In genomic region chr7:44951960-44952359, GRCm38 (mm10) we compare ENCODE assay signal across 8 mouse cellular contexts. TPM values are rescaled to one million over a fixed set of nuclear protein-coding genes. Genes with fewer than 3 reads are reported as not detected.
DNase-seq lines count a peak whose midpoint lies in the region; ATAC-seq and TF ChIP-seq lines count a peak whose summit lies in the region.

No protein-coding gene starts in this region.

- no peak for TF ChIP-seq POLR2A in MEL (IDR thresholded peaks at IDR 0.05; ENCODE audit: control insufficient read depth in 1 of 2, insufficient read depth in 1 of 2, low read depth in 1 of 2, low read length in 2 of 2, poor library complexity in 1 of 2)
- no peak for TF ChIP-seq POLR2A in bone marrow macrophage, adult 2 months (IDR thresholded peaks at IDR 0.05; ENCODE audit: borderline replicate concordance, low read depth, low read length)
- 0 out of 2 replicates have a peak, but pooled peaks have one; percentile 36 for TF ChIP-seq POLR2A in liver, adult 2 months (IDR thresholded peaks at IDR 0.05; ENCODE audit: extremely low read depth, insufficient read depth, low read length)

- H3K9me3 ChIP-seq in MEL (replicated peaks; ENCODE audit: insufficient read depth, low read length), result no peaks in the 10 kb centered on the region
- no peaks in the 10 kb centered on the region for H3K9me3 ChIP-seq in forebrain, postnatal 0 days (ENCODE audit: low read length)
- H3K9me3 ChIP-seq in hindbrain, embryonic 13.5 days, result no peaks in the 10 kb centered on the region
- H3K9me3 ChIP-seq in midbrain, postnatal 0 days (ENCODE audit: low read length), result no peaks in the 10 kb centered on the region

- no peaks in the 10 kb centered on the region for H3K27me3 ChIP-seq in MEL (ENCODE audit: control insufficient read depth in 1 of 2, insufficient read depth in 2 of 2, low read length in 2 of 2)
- peaks cover 7% of the 10 kb centered on the region; the same call in 1 of the 2 replicates for H3K27me3 ChIP-seq in forebrain, postnatal 0 days (ENCODE audit: insufficient read depth, low read length)
- H3K27me3 ChIP-seq in hindbrain, embryonic 13.5 days, result peaks cover 53% of the 10 kb centered on the region
- no peaks in the 10 kb centered on the region for H3K27me3 ChIP-seq in liver, adult 2 months (ENCODE audit: control insufficient read depth, insufficient read depth, low read length)
- H3K27me3 ChIP-seq in midbrain, postnatal 0 days (ENCODE audit: insufficient read depth, low read length), result peaks cover 15% of the 10 kb centered on the region

- no peak for TF ChIP-seq RAD21 in MEL (IDR thresholded peaks at IDR 0.05; ENCODE audit: low read depth, low read length)

- WGBS in forebrain, postnatal 0 days, result 2% methylated on average over 10 of the region's 10 CpGs
- WGBS in hindbrain, embryonic 13.5 days, result under 1% methylated on average over 10 of the region's 10 CpGs
- under 1% methylated on average over 10 of the region's 10 CpGs for WGBS in liver, adult 2 months
- WGBS in midbrain, postnatal 0 days, result 0% methylated on average over 10 of the region's 10 CpGs

- TF ChIP-seq EP300 in MEL (IDR thresholded peaks at IDR 0.05; ENCODE audit: low read depth in 1 of 2, low read length in 2 of 2), result no peak

- no peaks in the 10 kb centered on the region; a peak in 1 of 4 replicates for H3K36me3 ChIP-seq in MEL (ENCODE audit: control insufficient read depth in 1 of 2, insufficient read depth in 2 of 2, low read length in 2 of 2)
- H3K36me3 ChIP-seq in forebrain, postnatal 0 days (ENCODE audit: insufficient read depth), result no peaks in the 10 kb centered on the region
- H3K36me3 ChIP-seq in hindbrain, embryonic 13.5 days, result no peaks in the 10 kb centered on the region
- no peaks in the 10 kb centered on the region for H3K36me3 ChIP-seq in liver, adult 2 months (ENCODE audit: control insufficient read depth, insufficient read depth, low read length)
- H3K36me3 ChIP-seq in midbrain, postnatal 0 days (ENCODE audit: insufficient read depth, low read length), result no peaks in the 10 kb centered on the region

- TF ChIP-seq CTCF in MEL (IDR thresholded peaks at IDR 0.05 in 2 of 3, conservative IDR thresholded peaks at IDR 0.05 in 1 of 3; ENCODE audit: control insufficient read depth in 1 of 3, insufficient read depth in 1 of 3, low read depth in 2 of 3, low read length in 3 of 3, poor library complexity in 1 of 3, severe bottlenecking in 1 of 3), result no peak
- no peak; the same call in 1 of the 2 replicates for TF ChIP-seq CTCF in bone marrow macrophage, adult 2 months (IDR thresholded peaks at IDR 0.05; ENCODE audit: low read depth, low read length)
- TF ChIP-seq CTCF in forebrain, postnatal 0 days (IDR thresholded peaks at IDR 0.05; ENCODE audit: low read depth), result no peak
- TF ChIP-seq CTCF in liver, adult 2 months (IDR thresholded peaks at IDR 0.05; ENCODE audit: low read depth, low read length), result no peak
- no peak for TF ChIP-seq CTCF in midbrain, postnatal 0 days (IDR thresholded peaks at IDR 0.05)

- H3K9ac ChIP-seq in MEL (ENCODE audit: control insufficient read depth, low read depth, low read length, poor library complexity, severe bottlenecking), result peak overlapping the region; percentile 43
- peak overlapping the region; percentile 51; the same call in 1 of the 2 replicates for H3K9ac ChIP-seq in forebrain, postnatal 0 days
- H3K9ac ChIP-seq in hindbrain, embryonic 13.5 days, result peak overlapping the region; percentile 71; the same call in 1 of the 2 replicates
- H3K9ac ChIP-seq in liver, adult 2 months (ENCODE audit: low read depth, low read length), result peak overlapping the region; percentile 84; the same call in 1 of the 2 replicates
- H3K9ac ChIP-seq in midbrain, postnatal 0 days (replicated peaks; ENCODE audit: low read length, poor library complexity, severe bottlenecking), result no peak overlapping the region

- peak; percentile 88 for DNase-seq in MEL (ENCODE audit: low read depth, low spot score)
- DNase-seq in forebrain, postnatal 0 days, result no peak
- DNase-seq in liver, adult 2 months (ENCODE audit: extremely low read depth, low read depth, low spot score), result peak; percentile 71
- no peak for DNase-seq in midbrain, postnatal 0 days (ENCODE audit: low spot score)
- no peak for DNase-seq in layer of hippocampus, postnatal 25 days (ENCODE audit: extremely low spot score in 1 of 2, low spot score in 1 of 2)
- no peak for DNase-seq in cerebellum, postnatal 4 days (ENCODE audit: low spot score in 2 of 2)

- H3K4me1 ChIP-seq in MEL (ENCODE audit: control insufficient read depth in 1 of 2, insufficient read depth in 2 of 2, low read length in 2 of 2), result peaks cover 0 to 4% of the 10 kb centered on the region in 2 experiments; a peak in 1 of 4 replicates
- H3K4me1 ChIP-seq in bone marrow macrophage, adult 2 months (ENCODE audit: control insufficient read depth, insufficient read depth, low read length), result peaks cover 9% of the 10 kb centered on the region
- 0 out of 2 replicates have a peak, but pooled peaks cover 2% of the 10 kb centered on the region for H3K4me1 ChIP-seq in forebrain, postnatal 0 days (ENCODE audit: insufficient read depth)
- H3K4me1 ChIP-seq in hindbrain, embryonic 13.5 days (replicated peaks), result peaks cover 24% of the 10 kb centered on the region
- H3K4me1 ChIP-seq in liver, adult 2 months (ENCODE audit: control insufficient read depth, insufficient read depth, low read length), result no peaks in the 10 kb centered on the region
- H3K4me1 ChIP-seq in midbrain, postnatal 0 days (ENCODE audit: insufficient read depth, low read length), result no peaks in the 10 kb centered on the region

- H3K79me2 ChIP-seq in MEL (ENCODE audit: control insufficient read depth, insufficient read depth, low read length, poor library complexity), result no peaks in the 10 kb centered on the region
- no peaks in the 10 kb centered on the region for H3K79me2 ChIP-seq in liver, adult 2 months (ENCODE audit: control insufficient read depth, insufficient read depth, low read length)

- H3K27ac ChIP-seq in MEL (ENCODE audit: control insufficient read depth, low read depth, low read length), result no peak overlapping the region
- peak overlapping the region; percentile 20 for H3K27ac ChIP-seq in bone marrow macrophage, adult 2 months (ENCODE audit: insufficient read depth, low read depth, low read length)
- no peak overlapping the region for H3K27ac ChIP-seq in forebrain, postnatal 0 days (ENCODE audit: low read depth, low read length)
- no peak overlapping the region for H3K27ac ChIP-seq in hindbrain, embryonic 13.5 days
- peak overlapping the region; percentile 57 for H3K27ac ChIP-seq in liver, adult 2 months (replicated peaks; ENCODE audit: insufficient read depth, low read depth, low read length)
- no peak overlapping the region for H3K27ac ChIP-seq in midbrain, postnatal 0 days (ENCODE audit: low read depth, low read length)

- peak overlapping the region; percentile 59 to 69 for H3K4me3 ChIP-seq in MEL (ENCODE audit: control insufficient read depth in 1 of 2, insufficient read depth in 1 of 2, low read depth in 2 of 2, low read length in 2 of 2)
- H3K4me3 ChIP-seq in bone marrow macrophage, adult 2 months (ENCODE audit: insufficient read depth, low read length), result peak overlapping the region; percentile 66
- peak overlapping the region; percentile 43 for H3K4me3 ChIP-seq in forebrain, postnatal 0 days (ENCODE audit: low read depth, low read length)
- H3K4me3 ChIP-seq in hindbrain, embryonic 13.5 days, result peak overlapping the region; percentile 45
- peak overlapping the region; percentile 86 for H3K4me3 ChIP-seq in liver, adult 2 months (ENCODE audit: insufficient read depth, low read depth, low read length)
- peak overlapping the region; percentile 42 for H3K4me3 ChIP-seq in midbrain, postnatal 0 days (ENCODE audit: low read depth, low read length)

- peak overlapping the region; percentile 78 for H3K4me2 ChIP-seq in forebrain, postnatal 0 days (ENCODE audit: low read depth)
- H3K4me2 ChIP-seq in hindbrain, embryonic 13.5 days, result peak overlapping the region; percentile 70
- peak overlapping the region; percentile 69 for H3K4me2 ChIP-seq in midbrain, postnatal 0 days (ENCODE audit: low read depth, low read length, poor library complexity, severe bottlenecking)

- ATAC-seq in forebrain, postnatal 0 days, result peak; percentile 21; the same call in 1 of the 2 replicates
- no peak for ATAC-seq in hindbrain, embryonic 13.5 days (ENCODE audit: low FRiP score)
- peak; percentile 35; the same call in 1 of the 2 replicates for ATAC-seq in midbrain, postnatal 0 days (ENCODE audit: low FRiP score)

RNA-seq across cellular contexts. Expression of gene Tsks, which starts 9.0 kb away (rescaled TPM):
- total RNA-seq in MEL (2012; rRNA removed), result 0.10 TPM in 1 of 2 replicates, not detected in the other
- polyA plus RNA-seq in MEL (2012; ENCODE audit: insufficient read depth in 1 of 2, insufficient read length in 2 of 2, low read depth in 1 of 2, low replicate concordance in 2 of 2, missing spikeins in 1 of 2), result under 1 TPM in 1 of 2 experiments, not detected in 1; 0.08 TPM
- not detected in 2 replicates for polyA plus RNA-seq in bone marrow macrophage, adult 2 months (2012; ENCODE audit: insufficient read depth, insufficient read length, missing spikeins)
- total RNA-seq in forebrain, postnatal 0 days (2014; rRNA removed), result not detected in 2 replicates
- 0.18 TPM in 1 of 2 replicates, not detected in the other for polyA plus RNA-seq in forebrain, postnatal 0 days (2015; fragmentation: Nextera tagmentation; extraction: Ambion mirVana)
- polyA plus RNA-seq in hindbrain, embryonic 13.5 days (2015; fragmentation: Nextera tagmentation; extraction: Ambion mirVana), result 0.17 TPM in 1 of 2 replicates, not detected in the other
- not detected in 2 replicates for total RNA-seq in liver, adult 2 months (2014; rRNA removed)
- 0.20 and 0.51 TPM in 2 replicates for polyA plus RNA-seq in liver, adult 2 months (2012; rRNA removed)
- total RNA-seq in midbrain, postnatal 0 days (2014; rRNA removed), result not detected in 2 replicates
- polyA plus RNA-seq in midbrain, postnatal 0 days (2015; fragmentation: Nextera tagmentation; extraction: Ambion mirVana), result 0.12 and 0.17 TPM in 2 replicates
- total RNA-seq in layer of hippocampus, postnatal 25 days (2021), result 1 to 10 TPM in 1 of 2 experiments, under 1 TPM in 1; 0.73 to 1.0 TPM

RNA-seq across cellular contexts. Expression of gene Ap2a1, which starts 22.7 kb away (rescaled TPM):
- 54.0 and 54.4 TPM in 2 replicates for total RNA-seq in MEL (2012; rRNA removed)
- 100 to 1,000 TPM in 1 of 2 experiments, 10 to 100 TPM in 1; 73.1 to 107 TPM for polyA plus RNA-seq in MEL (2012; ENCODE audit: insufficient read depth in 1 of 2, insufficient read length in 2 of 2, low read depth in 1 of 2, low replicate concordance in 2 of 2, missing spikeins in 1 of 2)
- 42.3 and 56.7 TPM in 2 replicates for polyA plus RNA-seq in bone marrow macrophage, adult 2 months (2012; ENCODE audit: insufficient read depth, insufficient read length, missing spikeins)
- 140 and 175 TPM in 2 replicates for total RNA-seq in forebrain, postnatal 0 days (2014; rRNA removed)
- polyA plus RNA-seq in forebrain, postnatal 0 days (2015; fragmentation: Nextera tagmentation; extraction: Ambion mirVana), result 101 and 113 TPM in 2 replicates
- 105 and 108 TPM in 2 replicates for polyA plus RNA-seq in hindbrain, embryonic 13.5 days (2015; fragmentation: Nextera tagmentation; extraction: Ambion mirVana)
- total RNA-seq in liver, adult 2 months (2014; rRNA removed), result 14.5 and 18.3 TPM in 2 replicates
- 32.8 and 38.2 TPM in 2 replicates for polyA plus RNA-seq in liver, adult 2 months (2012; rRNA removed)
- total RNA-seq in midbrain, postnatal 0 days (2014; rRNA removed), result 208 and 238 TPM in 2 replicates
- 128 and 129 TPM in 2 replicates for polyA plus RNA-seq in midbrain, postnatal 0 days (2015; fragmentation: Nextera tagmentation; extraction: Ambion mirVana)
- 100 to 1,000 TPM; 304 to 306 TPM for total RNA-seq in layer of hippocampus, postnatal 25 days (2021)

RNA-seq across cellular contexts. Expression of gene Cpt1c, which starts 22.7 kb away (rescaled TPM):
- total RNA-seq in MEL (2012; rRNA removed), result 0.20 and 0.35 TPM in 2 replicates
- under 1 TPM in 1 of 2 experiments, not detected in 1; 0.81 TPM for polyA plus RNA-seq in MEL (2012; ENCODE audit: insufficient read depth in 1 of 2, insufficient read length in 2 of 2, low read depth in 1 of 2, low replicate concordance in 2 of 2, missing spikeins in 1 of 2)
- 0.99 and 2.3 TPM in 2 replicates for polyA plus RNA-seq in bone marrow macrophage, adult 2 months (2012; ENCODE audit: insufficient read depth, insufficient read length, missing spikeins)
- total RNA-seq in forebrain, postnatal 0 days (2014; rRNA removed), result 71.9 and 73.1 TPM in 2 replicates
- 34.3 and 49.6 TPM in 2 replicates for polyA plus RNA-seq in forebrain, postnatal 0 days (2015; fragmentation: Nextera tagmentation; extraction: Ambion mirVana)
- polyA plus RNA-seq in hindbrain, embryonic 13.5 days (2015; fragmentation: Nextera tagmentation; extraction: Ambion mirVana), result 52.2 and 56.3 TPM in 2 replicates
- 0.09 and 0.34 TPM in 2 replicates for total RNA-seq in liver, adult 2 months (2014; rRNA removed)
- polyA plus RNA-seq in liver, adult 2 months (2012; rRNA removed), result 0.71 and 0.91 TPM in 2 replicates
- total RNA-seq in midbrain, postnatal 0 days (2014; rRNA removed), result 88.1 and 90.1 TPM in 2 replicates
- polyA plus RNA-seq in midbrain, postnatal 0 days (2015; fragmentation: Nextera tagmentation; extraction: Ambion mirVana), result 54.0 and 56.9 TPM in 2 replicates
- 100 to 1,000 TPM; 117 to 128 TPM for total RNA-seq in layer of hippocampus, postnatal 25 days (2021)

RNA-seq across cellular contexts. Expression of gene Prmt1, which starts 34.4 kb away (rescaled TPM):
- 317 and 339 TPM in 2 replicates for total RNA-seq in MEL (2012; rRNA removed)
- polyA plus RNA-seq in MEL (2012; ENCODE audit: insufficient read depth in 1 of 2, insufficient read length in 2 of 2, low read depth in 1 of 2, low replicate concordance in 2 of 2, missing spikeins in 1 of 2), result 100 to 1,000 TPM; 254 to 715 TPM
- 54.4 and 61.6 TPM in 2 replicates for polyA plus RNA-seq in bone marrow macrophage, adult 2 months (2012; ENCODE audit: insufficient read depth, insufficient read length, missing spikeins)
- total RNA-seq in forebrain, postnatal 0 days (2014; rRNA removed), result 208 and 220 TPM in 2 replicates
- polyA plus RNA-seq in forebrain, postnatal 0 days (2015; fragmentation: Nextera tagmentation; extraction: Ambion mirVana), result 598 and 639 TPM in 2 replicates
- polyA plus RNA-seq in hindbrain, embryonic 13.5 days (2015; fragmentation: Nextera tagmentation; extraction: Ambion mirVana), result 681 and 687 TPM in 2 replicates
- 15.9 and 23.0 TPM in 2 replicates for total RNA-seq in liver, adult 2 months (2014; rRNA removed)
- polyA plus RNA-seq in liver, adult 2 months (2012; rRNA removed), result 26.0 and 36.1 TPM in 2 replicates
- 218 and 285 TPM in 2 replicates for total RNA-seq in midbrain, postnatal 0 days (2014; rRNA removed)
- polyA plus RNA-seq in midbrain, postnatal 0 days (2015; fragmentation: Nextera tagmentation; extraction: Ambion mirVana), result 580 and 583 TPM in 2 replicates
- 100 to 1,000 TPM; 161 to 174 TPM for total RNA-seq in layer of hippocampus, postnatal 25 days (2021)

RNA-seq across cellular contexts. Expression of gene Irf3, which starts 45.5 kb away (rescaled TPM):
- total RNA-seq in MEL (2012; rRNA removed), result 78.6 and 83.4 TPM in 2 replicates
- polyA plus RNA-seq in MEL (2012; ENCODE audit: insufficient read depth in 1 of 2, insufficient read length in 2 of 2, low read depth in 1 of 2, low replicate concordance in 2 of 2, missing spikeins in 1 of 2), result 10 to 100 TPM in 1 of 2 experiments, not detected in 1; 82.1 TPM
- polyA plus RNA-seq in bone marrow macrophage, adult 2 months (2012; ENCODE audit: insufficient read depth, insufficient read length, missing spikeins), result 91.0 and 94.7 TPM in 2 replicates
- total RNA-seq in forebrain, postnatal 0 days (2014; rRNA removed), result 39.3 and 39.7 TPM in 2 replicates
- polyA plus RNA-seq in forebrain, postnatal 0 days (2015; fragmentation: Nextera tagmentation; extraction: Ambion mirVana), result 23.1 and 24.0 TPM in 2 replicates
- polyA plus RNA-seq in hindbrain, embryonic 13.5 days (2015; fragmentation: Nextera tagmentation; extraction: Ambion mirVana), result 66.7 and 68.3 TPM in 2 replicates
- total RNA-seq in liver, adult 2 months (2014; rRNA removed), result 58.5 and 59.0 TPM in 2 replicates
- 82.0 and 101 TPM in 2 replicates for polyA plus RNA-seq in liver, adult 2 months (2012; rRNA removed)
- 37.2 and 40.6 TPM in 2 replicates for total RNA-seq in midbrain, postnatal 0 days (2014; rRNA removed)
- polyA plus RNA-seq in midbrain, postnatal 0 days (2015; fragmentation: Nextera tagmentation; extraction: Ambion mirVana), result 25.6 and 25.9 TPM in 2 replicates
- 10 to 100 TPM; 39.5 to 40.1 TPM for total RNA-seq in layer of hippocampus, postnatal 25 days (2021)

Comparison
In these comparisons a context has a peak if more than half of its experiments do, and no peak if none do; other contexts are left out.
1. DNase-seq: peak in MEL (single experiment) and liver, adult 2 months (single experiment); none in forebrain, postnatal 0 days (single experiment), midbrain, postnatal 0 days (single experiment), layer of hippocampus, postnatal 25 days (0 of 2) and cerebellum, postnatal 4 days (0 of 2).
2. H3K27ac ChIP-seq: peak in bone marrow macrophage, adult 2 months (single experiment) and liver, adult 2 months (single experiment); none in MEL (single experiment), forebrain, postnatal 0 days (single experiment), hindbrain, embryonic 13.5 days (single experiment) and midbrain, postnatal 0 days (single experiment).
3. RNA of gene Cpt1c, which starts 22.7 kb away (polyA plus RNA-seq): 54.0 to 56.9 TPM in midbrain, postnatal 0 days, 52.2 to 56.3 TPM in hindbrain, embryonic 13.5 days and 34.3 to 49.6 TPM in forebrain, postnatal 0 days; 0.99 to 2.3 TPM in bone marrow macrophage, adult 2 months, 0.71 to 0.91 TPM in liver, adult 2 months and 0.81 TPM in MEL; every median in the first group is over 10 times any median in the second.
4. Peak in every context shown above with its lines, with median percentiles within 50 percentile points of each other: H3K4me3 ChIP-seq and H3K4me2 ChIP-seq.